Mouse (Mus musculus): ENCODE measurements around the gene Gfra1.

DNA sequence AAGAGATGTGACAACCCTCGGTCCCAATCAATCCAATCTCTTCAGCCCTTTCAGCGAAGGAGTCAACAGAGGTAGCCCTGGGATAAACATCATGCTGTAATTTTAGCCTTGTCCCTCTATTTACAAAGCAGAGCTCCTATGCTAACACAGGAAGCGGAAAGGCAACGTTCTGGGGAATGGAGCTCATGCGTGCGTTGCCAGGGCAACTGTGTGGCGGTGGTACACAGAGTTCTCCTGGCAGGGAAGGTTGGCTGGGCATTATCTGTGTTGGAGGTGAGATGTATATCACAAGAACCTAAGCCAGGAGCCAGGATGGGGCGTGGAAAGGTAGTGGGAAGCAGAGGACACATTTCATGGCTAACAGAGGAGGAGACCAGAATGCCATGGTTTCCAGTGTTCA is 194.8 kb downstream of the Gfra1 start:
- no peak for TF ChIP-seq EP300 (IDR thresholded peaks at IDR 0.05; ENCODE audit: low read length)
- TF ChIP-seq POLR2A (IDR thresholded peaks at IDR 0.05; ENCODE audit: low read depth, low read length): no peak
- TF ChIP-seq CHD2 (IDR thresholded peaks at IDR 0.05; ENCODE audit: low read length): no peak
- TF ChIP-seq BHLHE40 (IDR thresholded peaks at IDR 0.05; ENCODE audit: low read depth, low read length): no peak
- TF ChIP-seq CTCF (conservative IDR thresholded peaks at IDR 0.05 in 1 of 2, IDR thresholded peaks at IDR 0.05 in 1 of 2; ENCODE audit: low read depth in 2 of 2, low read length in 2 of 2): no peak
- no peak for TF ChIP-seq TBP (conservative IDR thresholded peaks at IDR 0.05; ENCODE audit: low read depth, low read length)
- no peak for TF ChIP-seq PAX5 (IDR thresholded peaks at IDR 0.05; ENCODE audit: low read length)
- TF ChIP-seq POLR2AphosphoS2 (IDR thresholded peaks at IDR 0.05; ENCODE audit: low read depth, low read length): no peak
- no peak for TF ChIP-seq ETS1 (conservative IDR thresholded peaks at IDR 0.05; ENCODE audit: low read depth, low read length)
- TF ChIP-seq JUND (conservative IDR thresholded peaks at IDR 0.05; ENCODE audit: low read depth, low read length): no peak
- TF ChIP-seq RAD21 (IDR thresholded peaks at IDR 0.05; ENCODE audit: low read depth, low read length): no peak
